Mouse (Mus musculus) ovary, postnatal 10 days (tissue): ENCODE results near the gene Stk40.

Experiments
- DNase-seq: peaks from one replicate; pipeline ENCODE4 v3.0.0; 2022; ENCODE audit warnings: low spot score

The Stk40 gene

GRCm38 (mm10) chr4:126123309-126124040, 19.7 kb downstream of the Stk40 start:
- DNase-seq = no peak

GRCm38 (mm10) chr4:126130502-126130901, 26.7 kb downstream of the Stk40 start:
- no peak for DNase-seq

GRCm38 (mm10) chr4:126131290-126132121, 27.7 kb downstream of the Stk40 start:
- DNase-seq = no peak

- no peak for DNase-seq
Measured at GRCm38 (mm10) chr4:126132636-126133264, 29.0 kb downstream of the Stk40 start.

DNA sequence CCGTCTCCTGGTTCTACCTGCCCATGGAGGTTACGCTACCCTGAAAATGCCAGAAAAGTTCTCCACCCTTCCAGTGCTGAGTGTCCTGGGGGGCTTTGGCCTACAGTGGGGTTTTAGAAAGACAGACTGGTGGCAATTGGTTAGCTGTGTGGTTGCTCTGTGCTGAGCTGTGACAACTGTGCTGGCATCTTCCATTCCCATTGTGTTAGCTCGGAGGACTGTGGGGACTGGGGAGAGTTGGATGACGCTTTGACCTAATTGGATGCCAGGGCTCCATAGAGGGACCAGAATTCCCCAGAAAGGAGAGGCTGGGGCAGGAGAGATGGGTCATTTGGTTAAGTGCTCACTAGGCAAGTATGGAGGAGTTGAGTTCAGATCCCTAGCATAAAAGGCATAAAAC, 30.5 kb downstream of the Stk40 start:
- DNase-seq = no peak

DNA sequence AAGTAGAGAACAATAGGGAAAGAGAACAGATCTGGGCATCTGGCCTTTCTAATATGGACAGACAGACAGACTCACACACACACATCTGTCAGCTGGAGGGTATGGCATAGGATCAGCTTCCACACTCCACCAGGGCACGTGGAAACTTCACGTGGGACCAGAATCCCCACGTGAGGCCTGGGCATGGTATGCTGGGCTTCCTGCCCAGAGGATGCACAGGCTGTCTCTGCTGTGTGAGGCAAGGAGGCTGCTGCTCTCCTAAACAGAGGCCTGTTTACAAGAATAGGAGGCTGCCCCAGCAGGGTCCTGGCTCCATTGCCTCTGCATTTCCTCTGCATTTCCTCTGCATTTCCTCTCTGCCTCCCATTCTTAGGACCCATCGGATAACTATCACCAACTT, 30.9 kb downstream of the Stk40 start:
- no peak for DNase-seq

GRCm38 (mm10) chr4:126137773-126138172, 34.0 kb downstream of the Stk40 start:
- DNase-seq = no peak

DNA sequence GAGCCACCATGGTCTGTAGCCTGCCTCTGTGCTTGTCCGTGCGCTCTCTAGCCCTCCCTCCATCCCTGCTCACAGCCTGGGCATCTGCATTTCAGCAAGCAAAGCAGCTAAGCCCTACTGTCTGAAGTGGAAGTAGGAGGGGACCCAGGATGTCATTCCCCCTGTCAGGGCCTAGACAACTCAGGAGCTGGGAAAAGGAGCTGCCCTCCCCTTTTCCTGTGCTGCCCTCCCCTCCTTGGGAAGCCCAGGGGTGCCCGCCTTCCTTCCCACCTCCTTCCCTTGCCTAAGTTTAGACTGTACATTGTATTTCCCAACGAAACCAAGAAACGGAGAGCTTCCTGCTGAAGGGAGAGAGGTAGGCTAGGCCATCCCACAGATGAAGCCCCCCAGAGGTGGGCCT, 37.3 kb downstream of the Stk40 start:
- DNase-seq = no peak

DNA sequence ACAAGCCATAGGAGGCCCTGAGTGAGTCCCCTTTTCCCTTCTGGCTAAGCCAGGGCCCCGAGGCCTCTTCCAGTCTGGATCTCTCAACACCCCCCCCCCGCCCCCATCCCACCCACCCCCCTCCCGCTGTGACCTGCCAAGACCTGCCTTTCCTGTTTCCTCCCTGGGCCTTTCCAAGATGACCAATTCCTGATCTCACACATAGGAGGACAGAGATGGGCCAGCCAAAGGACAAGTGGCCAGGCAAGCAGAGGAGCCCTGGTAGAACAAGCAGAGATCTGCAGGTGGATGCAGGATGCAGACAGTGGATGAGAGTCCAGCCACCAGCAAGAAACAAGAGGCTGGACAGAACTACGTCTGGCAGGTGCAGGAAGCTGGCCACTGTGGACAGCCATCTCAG, 41.6 kb downstream of the Stk40 start:
- no peak for DNase-seq

DNA sequence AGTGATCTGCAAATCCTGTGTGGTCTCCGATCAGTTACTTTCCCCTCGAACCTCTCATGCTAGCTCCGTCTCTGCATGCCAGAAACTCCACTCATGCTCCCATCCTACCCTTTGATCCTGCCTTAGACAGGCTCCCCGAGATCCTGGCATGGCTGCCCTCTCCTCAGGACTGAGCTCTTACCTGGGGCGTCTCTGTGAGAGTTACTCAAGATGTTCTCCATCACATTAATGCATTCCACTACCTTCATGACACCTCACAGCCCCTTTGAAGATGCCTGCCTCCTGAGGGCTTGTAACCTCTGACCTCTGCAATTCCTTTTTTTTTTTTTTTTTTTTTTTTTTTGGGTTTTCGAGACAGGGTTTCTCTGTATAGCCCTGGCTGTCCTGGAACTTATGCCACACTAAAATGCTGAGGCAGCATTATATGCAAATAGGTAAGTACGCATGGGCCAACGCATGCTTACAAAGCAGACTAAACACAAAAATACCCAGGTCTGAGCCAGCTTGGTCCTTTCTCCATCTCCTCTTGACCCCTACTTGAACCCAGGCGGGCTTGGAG, 43.3 kb downstream of the Stk40 start:
- no peak for DNase-seq

GRCm38 (mm10) chr4:126147533-126148160, 43.9 kb downstream of the Stk40 start, which contains the start of gene Eva1b:
Gene Eva1b, plus strand, starts transcription at chr4:126147744.
- peak; percentile 74 for DNase-seq

DNA sequence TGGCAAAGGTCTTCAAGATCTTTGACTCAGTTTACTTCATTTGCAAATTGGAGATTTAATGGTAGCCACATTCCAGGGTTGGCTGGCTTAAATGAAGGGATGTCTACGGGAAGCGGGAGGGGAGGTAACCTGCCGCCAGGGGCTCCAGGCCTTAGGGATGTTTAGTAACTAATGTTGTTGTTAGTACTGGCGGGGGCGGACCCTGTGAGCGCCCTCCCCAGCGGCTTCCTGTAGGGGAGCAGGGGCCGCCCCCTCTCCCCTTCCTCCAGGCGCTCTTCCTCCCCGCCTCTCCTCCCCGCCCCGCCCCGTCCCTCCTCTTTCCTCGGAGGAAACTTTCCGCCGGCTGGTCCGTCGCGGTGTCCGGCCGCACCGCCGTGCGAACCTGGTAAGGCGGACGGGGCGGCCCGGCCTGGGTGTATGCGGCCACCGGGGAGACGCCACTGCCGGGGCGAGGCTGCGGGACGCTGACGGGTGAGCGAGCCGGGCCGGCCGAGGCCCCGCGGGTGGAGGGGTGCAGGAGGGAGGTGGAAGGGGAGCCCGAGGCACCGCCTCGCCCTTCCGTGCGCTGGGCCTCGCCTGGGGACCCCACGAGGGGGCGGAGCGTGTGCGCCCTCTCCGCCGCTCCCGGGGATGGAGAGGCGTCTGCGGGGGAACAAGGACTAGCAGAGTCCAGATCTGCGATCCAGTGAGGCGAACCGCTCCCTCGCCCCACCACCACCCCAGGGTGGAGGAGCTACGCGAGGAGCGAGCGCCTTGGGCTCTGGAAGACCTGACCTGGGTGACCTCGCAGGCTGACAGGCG, 44.6 kb downstream of the Stk40 start:
- DNase-seq = peak; percentile 56

- no peak for DNase-seq
Measured at GRCm38 (mm10) chr4:126149041-126149676, 45.4 kb downstream of the Stk40 start.

DNA sequence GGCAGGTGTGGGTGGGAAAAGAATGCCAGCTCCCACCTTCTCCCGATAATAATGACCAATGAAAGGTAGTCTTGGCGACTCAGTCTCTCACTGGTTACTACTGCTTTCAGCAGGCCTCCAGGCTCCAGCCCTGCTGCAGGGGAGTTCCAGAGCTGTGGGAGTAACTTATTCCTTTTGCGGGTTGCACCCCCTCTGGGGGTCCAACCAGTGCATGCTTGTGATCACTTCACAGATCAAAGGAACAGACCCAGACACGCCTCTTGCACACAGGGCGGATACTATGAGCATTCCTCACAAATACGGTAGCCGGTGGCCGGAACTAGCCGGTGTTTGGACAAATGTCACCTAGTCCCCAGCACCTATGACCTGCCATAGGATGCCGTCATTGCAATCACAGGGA, 46.0 kb downstream of the Stk40 start:
- no peak for DNase-seq

DNA sequence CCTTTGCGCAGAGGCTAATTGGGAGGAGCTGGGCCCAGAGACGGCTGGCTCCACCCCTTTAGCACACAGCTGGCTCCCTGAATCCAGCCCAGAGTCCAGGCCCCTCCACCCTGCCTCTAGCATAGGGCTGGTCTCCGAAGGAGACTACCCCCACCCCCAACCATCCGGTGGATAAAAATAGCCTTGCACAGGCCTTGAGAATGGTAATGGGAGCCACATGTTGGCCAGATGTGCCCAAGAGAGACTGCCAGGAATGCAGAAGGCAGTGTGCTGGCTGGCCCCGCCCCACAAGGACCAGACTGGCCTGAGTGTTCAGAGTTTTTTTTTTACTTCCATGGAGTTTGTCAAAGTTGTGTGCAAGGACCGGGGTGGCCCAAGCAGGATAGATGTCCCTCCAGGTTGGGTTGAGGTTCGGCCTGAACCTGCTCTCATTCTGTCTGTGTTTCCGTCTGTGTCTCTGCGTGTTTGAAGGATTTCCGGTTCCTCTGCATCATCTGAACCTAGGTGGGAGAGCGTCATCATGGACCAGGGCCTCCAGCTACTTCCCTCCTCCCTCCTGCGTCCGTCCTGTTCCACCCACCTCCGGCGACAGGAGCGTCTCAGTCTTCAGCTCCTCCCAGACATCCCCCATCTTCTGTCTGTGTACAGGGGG, 46.7 kb downstream of the Stk40 start:
- peak; percentile 49 for DNase-seq

DNA sequence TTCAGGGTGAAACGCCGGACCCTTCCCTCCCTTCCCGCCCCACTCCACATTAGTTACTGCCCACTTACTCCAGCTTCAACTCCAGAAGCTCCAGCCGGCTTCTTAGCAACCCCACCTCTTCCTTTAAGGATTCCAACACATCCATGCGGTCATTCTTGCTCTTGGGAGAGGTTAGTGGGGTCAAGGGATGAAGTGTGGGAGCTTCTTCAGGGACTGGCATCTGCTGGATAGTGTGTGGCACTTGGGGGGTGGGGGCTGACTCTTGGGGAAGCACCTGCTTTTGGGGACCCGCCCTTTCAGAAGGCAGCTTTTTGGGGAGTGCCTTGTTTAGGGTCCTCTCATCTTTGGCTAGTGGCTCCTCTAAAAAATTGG, 47.2 kb downstream of the Stk40 start:
- DNase-seq = no peak

DNA sequence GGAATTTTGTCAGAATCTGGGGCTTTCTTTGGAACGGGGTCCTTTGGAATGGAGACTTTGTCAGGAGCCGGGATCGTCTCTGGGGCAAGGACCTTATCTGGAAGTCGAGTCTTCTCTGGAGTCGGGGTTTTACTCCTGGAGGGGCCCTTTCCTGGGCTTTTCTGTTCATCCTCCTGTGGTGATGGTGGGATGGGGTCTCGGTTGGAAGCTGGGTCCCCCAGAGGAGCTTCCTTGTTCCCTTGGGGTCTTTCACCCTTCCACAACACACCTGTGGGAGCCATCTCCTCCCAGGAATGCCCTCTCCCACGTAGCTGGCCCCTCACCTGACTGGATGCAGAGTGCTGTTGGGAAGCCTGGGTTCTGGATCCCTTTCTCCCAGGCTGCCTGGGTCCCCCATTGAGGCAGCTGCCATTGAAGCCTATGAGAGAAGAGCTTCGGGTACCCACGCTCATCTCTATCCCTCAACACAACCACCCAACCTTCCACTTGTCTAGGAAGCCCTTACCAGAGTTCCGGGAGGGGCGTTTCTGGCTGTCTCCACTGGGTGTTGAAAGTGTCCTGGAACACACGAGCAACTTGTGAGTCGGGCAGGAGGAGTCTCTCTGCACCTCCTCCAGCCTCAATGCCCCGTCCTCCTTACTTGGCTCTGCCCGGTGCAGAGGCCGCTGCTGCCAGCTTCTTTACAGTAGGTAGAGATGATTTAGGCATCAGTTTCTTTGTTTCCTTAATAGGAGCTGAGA, 48.1 kb downstream of the Stk40 start:
- no peak for DNase-seq

DNA sequence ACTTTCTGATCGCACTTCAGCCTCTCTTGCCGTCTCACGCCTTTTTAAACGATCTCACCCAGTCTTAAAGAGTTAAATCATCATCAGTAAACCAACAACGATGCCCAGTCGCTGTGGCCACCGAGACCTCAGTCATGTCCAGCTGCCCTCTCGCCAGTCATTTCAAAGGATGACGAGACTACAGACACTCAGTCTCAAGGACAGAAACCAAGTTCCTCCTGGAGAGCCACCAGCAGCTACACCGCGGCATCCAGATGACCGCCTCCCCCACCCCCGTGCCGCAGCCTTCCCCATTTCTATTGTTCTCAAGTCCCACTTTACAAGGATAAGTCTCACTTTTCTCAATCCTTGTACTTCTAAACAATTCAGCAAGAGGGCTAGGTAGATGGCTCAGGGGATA, 49.1 kb downstream of the Stk40 start:
- no peak for DNase-seq

DNA sequence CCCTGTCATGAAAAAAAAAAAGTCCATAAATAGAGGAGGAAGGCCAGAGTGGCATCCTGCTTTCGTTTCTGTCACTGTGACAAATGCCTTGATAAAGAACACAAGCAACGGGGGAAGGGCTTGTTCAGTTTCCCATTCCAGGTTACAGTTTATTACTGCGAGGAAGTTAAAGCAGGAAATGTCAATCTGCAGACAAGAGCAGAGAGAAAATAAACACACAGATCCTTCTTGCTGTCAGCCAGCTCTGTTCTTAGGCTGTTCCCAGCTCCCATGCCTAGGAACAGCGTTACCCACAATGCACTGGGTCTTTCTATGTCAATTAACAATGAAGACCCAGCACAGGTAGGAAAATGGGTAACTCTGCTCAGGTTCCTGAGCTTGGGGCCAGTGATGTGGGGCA, 51.4 kb downstream of the Stk40 start:
- DNase-seq = no peak

- DNase-seq = no peak
Measured at GRCm38 (mm10) chr4:126155869-126156268, 52.1 kb downstream of the Stk40 start.
